Mouse (Mus musculus): ENCODE results near the gene Gm10401.
A peak's percentile ranks its signal among the peaks of the same experiment; 100 is the strongest.

Gm10401 gene

DNA sequence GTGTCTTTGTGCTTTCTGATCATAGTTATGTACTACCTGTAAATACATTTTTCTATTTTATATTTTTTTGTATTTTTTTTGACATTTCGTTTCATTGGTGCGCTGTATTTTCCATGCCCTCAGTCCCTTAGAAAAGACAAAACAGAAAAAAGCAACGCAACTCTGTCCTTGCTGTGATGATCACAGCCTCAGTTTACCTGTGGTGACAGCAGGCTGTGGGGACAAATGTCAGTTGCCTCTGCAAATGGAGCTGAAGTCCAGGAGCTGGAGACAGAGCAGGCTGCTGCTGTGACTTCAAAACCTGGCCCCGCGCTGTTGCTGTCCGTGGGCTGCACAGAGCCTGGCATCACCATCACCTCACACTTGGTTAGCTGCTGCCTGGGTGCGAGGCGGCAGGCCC is at the start of gene Gm10401:
Gm10401 (minus strand) TSS at position 101 of the 400 bp plus-strand sequence.
- DNase-seq (ENCODE audit: low spot score in 2 of 2) = no peak

DNA sequence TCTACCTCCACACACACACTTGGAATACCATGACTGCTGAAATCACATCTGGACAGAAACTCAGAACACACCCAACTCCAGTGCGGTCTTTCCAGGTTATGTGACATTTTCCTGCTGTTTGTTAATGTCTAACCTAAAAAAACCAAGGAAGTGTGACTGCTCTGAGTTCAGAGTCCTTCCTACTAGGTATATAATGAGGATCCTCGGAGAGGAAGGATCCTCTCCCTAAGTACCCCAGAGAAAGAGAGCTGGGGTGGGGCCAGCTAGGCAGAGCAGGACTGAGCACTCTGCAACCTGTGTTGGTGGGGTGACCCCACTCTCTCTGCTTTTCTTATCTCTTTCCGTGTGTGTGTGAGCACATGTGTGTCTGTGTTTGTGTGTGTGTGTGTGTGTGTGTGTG is 49.3 kb upstream of the Gm10401 start:
- DNase-seq (ENCODE audit: low spot score in 2 of 2) = no peak

DNA sequence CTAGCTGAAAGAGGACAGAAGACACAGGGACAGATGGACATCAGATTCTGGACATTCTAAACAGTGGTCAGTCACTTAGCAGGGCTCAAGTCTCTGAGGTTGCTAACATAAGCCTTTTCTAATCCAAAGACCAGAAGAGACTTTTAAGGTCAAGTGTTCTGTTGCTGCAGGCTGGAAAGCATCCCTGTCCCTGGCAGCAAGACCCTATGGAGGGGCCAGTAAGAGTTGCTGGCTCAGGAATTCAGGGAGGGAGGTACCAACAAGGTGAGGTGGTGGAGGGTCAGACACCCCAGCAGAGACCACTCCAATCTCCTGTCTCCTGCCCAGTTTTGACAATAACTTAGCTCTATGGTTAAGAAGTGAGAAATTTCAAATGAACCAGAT is 48.6 kb upstream of the Gm10401 start:
- no peak for DNase-seq (ENCODE audit: low spot score in 2 of 2)

DNA sequence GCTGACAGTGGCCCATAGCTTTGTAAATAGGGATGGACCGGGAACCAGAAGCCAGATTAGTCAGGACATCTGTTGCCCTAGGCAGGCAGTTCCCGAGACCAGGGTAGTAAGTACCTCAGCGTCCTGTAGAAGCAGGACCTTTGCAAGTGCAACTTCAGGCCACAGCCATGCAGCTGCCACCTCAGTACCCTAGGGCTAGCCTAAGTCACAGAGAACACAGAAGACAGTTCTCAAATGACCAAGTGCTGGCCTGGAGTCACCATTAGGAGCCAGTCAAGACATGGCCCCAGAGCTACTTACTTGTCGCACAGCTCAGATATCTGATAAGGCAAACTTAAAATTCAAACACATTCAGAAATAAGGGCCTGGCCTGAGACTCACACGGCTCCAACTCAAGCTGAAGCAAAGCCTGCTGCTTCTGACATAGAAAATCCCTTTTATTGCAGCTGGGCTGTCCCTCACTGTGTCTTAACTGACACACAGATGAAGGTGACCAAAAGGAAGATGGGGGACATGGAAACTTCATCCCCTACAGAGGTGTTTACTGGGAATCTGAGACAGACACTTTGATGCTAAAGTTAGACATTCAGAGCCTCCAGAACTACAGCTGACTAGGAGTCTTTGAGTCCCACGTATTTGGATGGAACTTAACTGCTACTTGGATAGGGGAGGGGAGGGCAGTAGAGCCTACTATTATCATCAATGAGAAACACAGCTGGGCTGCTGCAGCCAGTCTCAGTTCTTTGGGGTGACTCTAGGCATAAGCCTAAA is 48.1 kb upstream of the Gm10401 start:
- no peak for DNase-seq (ENCODE audit: low spot score in 2 of 2)

DNA sequence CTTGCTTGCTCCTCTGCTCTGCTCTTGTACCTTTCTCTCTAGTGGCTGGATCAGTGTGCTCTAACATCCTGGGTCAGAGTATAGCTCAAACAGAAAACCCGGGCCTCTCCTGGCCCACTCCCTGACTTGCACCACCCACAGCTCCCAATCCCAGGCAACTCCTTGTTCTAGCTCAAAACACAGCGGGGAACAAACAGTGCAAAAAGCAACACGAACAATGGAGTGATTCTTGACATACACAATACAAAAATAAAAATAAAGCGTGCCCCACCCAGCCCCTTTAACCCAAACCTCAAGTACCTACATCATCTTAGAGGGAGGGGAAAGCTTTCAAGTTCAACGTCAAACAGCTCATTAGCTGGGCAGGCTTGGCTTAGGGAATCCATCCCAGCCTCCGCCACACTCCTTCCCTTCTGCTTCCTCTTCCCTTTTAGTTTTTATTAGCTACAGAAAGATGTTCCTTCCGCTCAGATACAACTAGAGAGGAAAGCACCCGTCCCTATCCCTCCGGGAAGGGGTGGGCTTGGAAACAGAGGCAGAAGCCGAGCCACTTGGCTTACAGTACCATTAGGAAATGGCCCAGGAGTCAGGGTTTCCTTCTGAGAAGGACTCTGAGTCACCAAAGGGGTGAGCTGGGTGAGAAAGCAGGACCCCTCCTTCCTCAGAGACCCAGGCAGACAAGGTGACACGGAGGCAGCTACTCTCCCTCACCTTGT is 47.3 kb upstream of the Gm10401 start:
- no peak for DNase-seq (ENCODE audit: low spot score in 2 of 2)

DNA sequence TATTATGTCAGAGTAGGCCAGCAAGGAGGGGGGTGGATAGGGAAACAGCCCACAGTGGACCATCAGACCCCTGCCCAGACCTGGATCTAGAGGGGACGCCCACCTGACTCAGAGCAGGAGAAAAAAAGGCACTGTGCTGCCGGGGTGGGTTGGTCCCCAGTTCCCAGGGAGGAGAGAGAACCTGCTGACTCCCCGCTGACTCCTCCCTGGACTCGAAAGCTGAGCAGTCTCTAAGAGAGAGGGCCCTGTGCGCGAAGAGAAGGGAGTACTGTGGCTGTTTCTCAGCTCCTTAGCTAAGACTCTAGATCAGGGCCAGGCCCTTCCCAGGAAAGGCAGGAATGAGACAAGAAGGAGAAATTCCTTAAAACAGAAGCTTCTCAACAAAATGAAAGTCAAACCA is 46.4 kb upstream of the Gm10401 start:
- DNase-seq (ENCODE audit: low spot score in 2 of 2) = no peak

DNA sequence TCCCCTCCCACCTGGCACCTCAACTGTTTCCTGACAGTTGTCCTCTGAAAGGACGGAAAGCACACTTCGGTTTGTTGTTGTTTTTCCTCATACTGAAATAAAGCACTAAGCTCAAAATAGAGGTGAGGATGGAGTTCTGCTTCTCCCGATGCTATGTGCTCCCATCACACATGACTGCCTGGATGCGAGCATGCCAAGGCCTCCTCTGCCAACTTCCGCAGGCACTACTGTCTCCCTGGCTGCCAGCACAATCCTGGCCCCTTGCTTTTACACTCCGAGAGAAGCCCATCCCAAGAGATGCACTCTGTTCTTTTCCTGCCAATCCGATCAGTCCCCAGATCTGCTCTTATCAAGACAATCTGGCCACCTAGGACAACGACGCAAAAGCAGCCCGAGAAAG is 45.5 kb upstream of the Gm10401 start:
- DNase-seq (ENCODE audit: low spot score in 2 of 2) = no peak

DNA sequence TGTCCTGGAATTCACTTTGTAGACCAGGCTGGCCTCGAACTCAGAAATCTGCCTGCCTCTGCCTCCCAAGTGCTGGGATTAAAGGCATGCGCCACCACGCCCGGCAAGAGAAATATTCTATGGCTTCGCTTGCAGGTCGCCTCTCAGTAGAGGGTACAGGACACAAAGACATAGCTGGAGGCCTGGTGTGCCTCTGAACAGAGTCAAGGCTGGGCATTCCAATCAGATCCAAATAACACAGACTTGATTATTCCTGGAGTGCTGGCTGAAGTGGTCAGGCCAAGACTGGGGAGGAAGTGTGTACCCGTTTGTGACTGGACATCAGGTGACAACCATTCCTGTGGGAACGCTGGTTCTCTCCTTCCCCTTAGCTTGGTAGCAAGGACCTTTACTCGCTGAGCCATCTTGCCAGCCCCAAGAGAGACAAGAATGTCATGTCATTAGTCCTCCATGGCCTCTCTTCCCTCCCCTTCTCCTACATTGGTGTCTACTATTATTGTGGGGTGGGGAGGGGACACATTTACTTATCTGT is 44.1 kb upstream of the Gm10401 start:
- no peak for DNase-seq (ENCODE audit: low spot score in 2 of 2)

DNA sequence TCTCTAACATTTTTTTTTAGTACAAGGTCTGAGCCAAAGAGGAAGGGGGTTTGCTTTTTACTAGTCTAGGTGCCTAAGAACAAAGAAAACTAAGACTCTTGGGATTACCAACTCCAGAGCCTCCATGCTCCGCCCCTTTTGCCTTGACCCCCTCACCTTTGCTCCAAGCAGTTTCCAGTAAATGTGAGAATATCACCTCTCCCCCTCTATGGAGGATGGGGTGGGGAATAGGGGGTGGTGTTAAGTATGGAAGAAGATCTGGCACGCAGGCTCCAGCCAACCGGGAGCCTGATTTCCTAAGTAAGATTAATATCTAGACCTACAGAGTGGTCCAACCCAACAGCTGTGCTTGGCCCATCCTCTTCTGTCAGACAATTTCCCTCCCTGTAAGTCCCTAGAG is 42.6 kb upstream of the Gm10401 start:
- DNase-seq (ENCODE audit: low spot score in 2 of 2) = no peak

DNA sequence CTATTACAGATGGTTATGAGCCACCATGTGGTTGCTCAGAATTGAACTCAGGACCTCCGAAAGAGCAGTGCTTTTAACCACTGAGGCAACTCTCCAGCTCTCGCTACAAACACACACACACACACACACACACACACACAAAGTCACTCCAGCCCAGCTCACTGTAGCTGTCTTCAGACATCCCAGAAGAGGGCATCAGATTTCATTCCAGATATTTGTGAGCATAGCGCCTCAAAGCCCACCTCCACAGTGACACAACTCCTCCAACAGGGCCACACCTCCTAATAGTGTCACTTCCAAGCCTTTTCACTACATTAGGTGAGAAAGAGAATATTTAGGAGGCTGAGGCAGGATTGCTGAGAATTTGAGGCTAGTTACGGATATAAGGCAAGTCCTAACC is 41.0 kb upstream of the Gm10401 start:
- no peak for DNase-seq (ENCODE audit: low spot score in 2 of 2)

DNA sequence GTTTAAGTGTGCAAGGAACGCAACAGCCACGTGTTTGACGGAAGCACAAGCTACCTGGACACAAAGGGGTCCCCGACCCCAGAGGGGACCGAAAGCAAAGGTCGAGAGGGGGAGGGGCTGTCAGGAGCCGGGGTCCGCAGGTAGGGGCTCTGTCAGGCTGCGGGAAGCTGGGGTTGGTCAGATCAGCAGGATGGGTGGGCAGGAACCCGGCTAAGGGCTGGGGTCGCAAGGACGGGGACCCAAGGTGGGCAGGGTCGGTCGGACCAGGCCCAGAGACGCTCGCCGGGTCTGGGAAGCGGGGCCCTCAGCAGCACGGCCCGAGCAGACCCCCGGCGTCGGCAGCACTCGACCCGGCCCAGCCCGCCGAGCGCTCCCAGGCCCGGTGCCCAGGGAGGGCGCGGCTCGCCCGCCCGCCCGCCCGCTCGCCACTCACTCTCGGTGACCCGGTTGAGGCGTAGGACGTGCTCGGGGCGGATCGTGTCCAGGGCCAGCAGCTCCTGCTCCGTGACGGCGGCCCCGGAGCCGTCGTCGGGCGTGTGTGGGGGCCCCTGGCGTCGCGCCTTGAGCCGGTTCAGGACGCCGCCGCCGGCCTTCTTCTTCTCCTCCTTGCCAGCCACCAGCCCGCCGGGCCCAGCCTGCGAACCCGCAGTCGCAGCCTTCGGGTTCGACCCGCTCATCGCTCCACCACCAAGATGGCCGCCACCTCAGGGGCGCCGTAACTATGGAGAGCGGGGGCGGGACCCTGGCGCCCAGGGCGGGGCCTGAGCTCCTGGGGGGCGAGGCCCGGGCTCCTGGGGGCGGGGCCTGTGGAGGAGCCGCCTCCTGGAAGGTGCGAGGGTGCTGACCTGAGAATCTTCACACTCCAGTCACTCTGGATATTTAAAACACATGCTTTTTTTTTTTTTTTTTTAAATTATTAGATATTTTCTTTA is 36.4 kb upstream of the Gm10401 start, which contains the start of gene Unc119b:
Unc119b (minus strand) TSS at position 742 of the 932 bp plus-strand sequence.
- peak; percentile 86 to 90 for DNase-seq (ENCODE audit: low spot score in 2 of 2)

DNA sequence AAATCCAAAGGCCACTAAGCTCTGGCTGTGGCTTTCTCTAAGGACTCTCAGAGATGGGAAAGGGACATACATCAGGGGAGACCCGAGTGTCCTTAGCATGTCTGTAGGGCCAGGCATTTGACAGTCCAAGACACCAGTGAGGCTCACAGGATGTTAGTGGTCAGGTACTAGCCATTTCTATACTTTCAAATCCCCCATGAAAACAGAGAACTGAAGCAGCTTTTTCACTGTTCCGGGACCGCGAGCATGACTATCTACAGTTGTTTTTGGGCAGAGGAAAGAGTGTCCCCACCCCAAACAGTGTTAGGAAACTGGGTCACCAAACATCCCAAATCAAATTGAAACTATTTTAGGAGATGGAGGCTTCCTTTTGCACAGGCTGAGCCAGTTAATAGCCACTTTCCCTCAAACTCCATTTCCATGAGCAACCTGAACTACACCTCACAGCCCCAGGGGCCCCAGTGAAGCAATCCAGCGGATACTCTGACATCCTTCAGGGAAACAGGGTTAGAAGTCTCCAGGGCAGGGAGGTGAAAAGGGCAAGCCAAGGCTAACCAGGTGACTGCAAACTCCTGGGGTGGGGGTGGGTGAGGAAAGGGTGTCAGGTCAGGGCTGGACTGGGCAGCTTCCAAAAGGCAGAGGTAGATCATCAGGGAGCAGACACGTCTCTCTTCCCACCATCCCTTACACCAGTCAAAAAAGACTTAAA is 35.4 kb upstream of the Gm10401 start:
- peak in 1 of 2 experiments; percentile 44 for DNase-seq (ENCODE audit: low spot score in 2 of 2)

DNA sequence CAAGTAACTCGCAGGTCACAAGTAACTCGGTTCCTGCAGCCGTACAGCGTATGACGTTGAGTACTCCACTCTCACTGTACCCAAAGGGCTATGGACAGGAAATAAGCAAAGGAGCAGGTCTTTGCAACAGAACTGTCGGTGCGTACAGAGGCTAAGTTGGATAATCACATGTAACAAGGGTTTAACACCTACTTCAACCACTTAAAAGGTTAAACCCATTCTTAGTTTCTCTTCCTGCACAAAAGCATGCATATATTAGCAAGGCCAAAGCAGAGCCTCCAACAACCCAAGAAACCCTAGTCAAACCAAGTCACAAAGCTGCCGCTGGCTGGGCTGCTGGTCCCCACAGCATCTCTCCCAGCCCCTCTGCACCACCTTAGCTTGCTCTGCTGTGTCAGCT is 34.4 kb upstream of the Gm10401 start:
- peak; percentile 53 to 69 for DNase-seq (ENCODE audit: low spot score in 2 of 2)

DNA sequence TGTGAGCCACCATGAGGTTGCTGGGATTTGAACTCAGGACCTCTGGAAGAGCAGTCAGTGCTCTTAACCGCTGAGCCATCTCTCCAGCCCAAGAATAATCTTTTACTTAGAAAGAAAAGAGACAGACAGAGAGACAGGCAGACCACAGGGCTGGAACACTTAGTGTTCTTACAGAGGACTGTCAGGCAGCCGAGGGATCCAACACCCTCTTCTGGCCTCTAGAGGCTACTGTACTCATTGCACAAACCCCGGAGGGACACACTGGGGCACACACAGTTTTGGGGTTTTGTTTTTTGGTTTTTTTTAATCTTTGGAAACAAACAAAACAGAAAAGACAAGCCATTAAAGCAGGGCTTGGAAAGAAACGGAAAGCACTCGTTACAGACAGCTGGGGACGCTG is 31.2 kb upstream of the Gm10401 start:
- DNase-seq (ENCODE audit: low spot score in 2 of 2) = no peak

DNA sequence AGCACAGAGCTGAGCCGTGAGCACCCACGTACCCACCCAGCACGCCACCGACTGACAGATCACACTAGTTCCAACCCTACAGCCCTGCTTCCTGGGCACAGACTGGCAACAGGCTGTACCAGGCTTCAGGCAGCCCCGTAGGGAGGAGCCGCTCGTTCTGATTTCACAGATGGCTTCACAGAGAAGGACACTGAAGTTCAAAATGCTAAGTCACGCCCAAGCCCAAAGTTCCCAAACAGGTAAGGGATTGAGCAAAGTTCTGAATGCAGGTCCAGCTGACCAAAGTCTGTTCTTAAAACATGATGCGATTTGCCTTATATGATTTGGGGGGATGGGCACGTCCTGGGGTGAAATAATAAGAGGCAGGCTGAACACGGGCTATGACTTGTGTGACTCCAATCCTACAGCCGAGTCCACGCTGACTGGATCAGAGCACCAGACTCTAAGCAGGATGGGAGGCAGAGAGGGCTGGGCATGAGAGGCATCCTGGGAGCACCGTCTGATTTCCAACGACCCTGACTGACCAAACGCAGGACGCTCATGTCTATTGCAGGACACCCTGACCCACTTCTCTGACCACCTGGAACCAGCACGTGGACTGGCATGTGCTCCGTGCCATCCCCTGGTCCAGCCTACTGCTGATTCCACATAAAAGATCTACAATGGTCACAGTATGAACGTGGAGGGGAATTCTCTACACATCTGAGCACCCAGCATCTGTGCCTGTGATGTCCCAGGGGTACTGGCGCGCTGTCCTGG is 29.5 kb upstream of the Gm10401 start:
- DNase-seq (ENCODE audit: low spot score in 2 of 2) = no peak

DNA sequence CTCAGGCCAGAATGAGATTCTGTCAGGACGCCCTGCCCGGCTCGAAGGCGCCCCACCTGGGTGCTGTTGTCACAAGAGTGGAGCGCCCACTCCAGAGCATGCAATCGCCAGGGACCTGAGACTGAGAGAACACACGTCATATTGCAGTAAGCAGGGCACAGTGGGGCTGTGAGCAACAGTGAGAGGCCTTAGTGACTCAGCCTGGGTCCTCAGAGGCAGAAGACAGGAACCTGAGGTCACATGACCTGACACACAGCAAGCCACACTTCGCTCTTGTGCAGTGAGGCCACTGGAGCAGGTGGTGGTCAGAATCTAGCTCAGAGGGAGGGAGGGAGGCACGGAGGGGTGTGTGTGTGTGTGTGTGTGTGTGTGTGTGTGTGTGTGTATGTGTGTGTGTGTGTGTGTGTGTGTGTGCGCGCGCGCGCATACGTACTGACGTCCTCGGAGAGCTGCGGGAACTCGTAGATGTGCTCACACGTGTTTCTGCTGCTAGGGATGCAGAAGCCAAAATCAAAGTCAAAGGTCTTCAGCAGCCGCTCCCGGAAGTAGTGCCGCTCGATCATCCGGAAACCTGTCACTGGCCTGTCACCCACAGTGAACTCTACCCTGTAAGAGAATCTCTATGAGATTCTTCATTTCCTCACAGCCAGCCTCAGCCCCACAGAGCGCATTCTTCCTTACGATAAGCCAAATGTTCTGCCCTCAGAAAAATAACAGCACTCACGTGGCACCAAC is 28.6 kb upstream of the Gm10401 start:
- peak; percentile 48 to 60 for DNase-seq (ENCODE audit: low spot score in 2 of 2)

DNA sequence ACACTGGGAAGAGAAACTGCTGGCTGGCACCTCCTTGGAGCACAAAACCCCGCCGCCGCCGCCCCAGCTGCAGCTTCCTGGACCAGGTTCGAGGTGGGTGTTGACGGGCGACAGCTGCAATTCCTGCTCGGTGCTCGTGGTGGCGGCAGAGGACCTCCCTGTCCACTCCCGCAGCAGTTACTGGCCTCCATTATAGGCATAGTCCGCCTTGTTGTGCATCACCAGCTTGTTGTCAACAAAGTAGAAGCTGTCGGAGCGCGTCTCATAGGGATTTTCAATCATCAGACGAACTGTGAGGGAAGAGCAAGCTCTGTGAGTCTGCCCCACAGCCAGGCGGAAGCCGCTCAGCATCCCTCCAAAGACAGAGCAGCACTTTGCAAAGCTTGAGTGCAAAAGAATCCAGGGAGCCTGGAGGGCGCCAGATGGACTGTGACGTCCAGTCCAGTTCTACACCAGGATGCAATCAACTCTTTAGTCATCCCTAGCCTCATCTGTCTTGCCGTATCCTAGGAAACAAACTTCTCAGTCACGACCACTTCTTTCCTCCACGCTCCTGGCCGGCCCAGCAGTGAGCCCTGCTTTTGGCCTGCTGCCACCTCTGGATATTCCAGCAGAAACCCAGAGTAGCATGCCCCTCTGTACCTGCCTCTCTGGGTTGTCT is 27.2 kb upstream of the Gm10401 start:
- peak; percentile 72 to 84 for DNase-seq (ENCODE audit: low spot score in 2 of 2)

DNA sequence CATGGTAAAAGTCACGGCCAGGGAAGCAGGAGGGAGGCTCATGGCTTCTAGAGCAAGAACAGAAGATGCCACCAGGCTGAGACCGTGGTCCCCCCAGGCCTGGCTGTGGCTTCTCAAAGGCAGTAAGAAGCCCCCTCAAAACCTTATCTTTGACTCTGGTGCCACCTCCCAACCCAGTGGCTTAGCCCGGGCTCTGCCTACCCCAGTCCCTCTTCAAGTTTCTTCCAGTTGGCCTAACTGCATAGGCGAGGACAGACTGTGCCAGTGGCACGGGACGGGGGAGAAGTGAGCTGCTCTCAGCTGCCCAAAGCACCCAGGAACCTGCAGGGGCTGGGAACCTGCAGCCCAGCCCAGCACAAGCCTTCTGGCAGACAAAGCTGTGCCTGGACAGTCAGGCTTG is 26.6 kb upstream of the Gm10401 start:
- no peak for DNase-seq (ENCODE audit: low spot score in 2 of 2)

DNA sequence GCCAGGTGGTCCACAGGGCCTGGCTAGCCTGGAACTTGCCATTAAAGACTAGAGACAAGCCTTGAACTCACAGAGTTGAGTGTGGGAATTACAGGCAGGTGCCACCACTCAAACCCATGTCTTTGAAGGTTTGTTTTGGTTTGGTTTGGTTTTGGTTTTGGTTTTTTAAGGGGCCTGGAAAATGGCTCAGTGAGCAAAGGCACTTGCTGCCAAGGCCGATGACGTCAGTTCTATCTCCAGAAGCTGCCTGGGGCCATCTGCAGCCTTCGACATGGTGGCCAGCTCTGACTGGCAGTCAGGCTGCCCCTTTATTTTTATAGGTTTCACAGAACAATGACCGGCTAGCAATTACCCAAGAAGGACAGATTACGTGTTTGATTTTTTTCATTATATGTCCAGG is 22.9 kb upstream of the Gm10401 start:
- no peak for DNase-seq (ENCODE audit: low spot score in 2 of 2)

Data from natural killer cell, adult 2 months (primary cell).